Mouse (Mus musculus) lung, postnatal 0 days (tissue): ENCODE measurements around the gene Tsen34.

Source experiments
- CTCF ChIP-seq: IDR thresholded peaks from 2 replicates; pipeline ENCODE4 v1.5.1; 2016; ENCODE audit warnings: antibody characterized with exemption, mild to moderate bottlenecking
- EP300 ChIP-seq: IDR thresholded peaks from 2 replicates; pipeline ENCODE4 v1.6.1; 2016; ENCODE audit warnings: antibody characterized with exemption, mild to moderate bottlenecking, control low read depth

DNA sequence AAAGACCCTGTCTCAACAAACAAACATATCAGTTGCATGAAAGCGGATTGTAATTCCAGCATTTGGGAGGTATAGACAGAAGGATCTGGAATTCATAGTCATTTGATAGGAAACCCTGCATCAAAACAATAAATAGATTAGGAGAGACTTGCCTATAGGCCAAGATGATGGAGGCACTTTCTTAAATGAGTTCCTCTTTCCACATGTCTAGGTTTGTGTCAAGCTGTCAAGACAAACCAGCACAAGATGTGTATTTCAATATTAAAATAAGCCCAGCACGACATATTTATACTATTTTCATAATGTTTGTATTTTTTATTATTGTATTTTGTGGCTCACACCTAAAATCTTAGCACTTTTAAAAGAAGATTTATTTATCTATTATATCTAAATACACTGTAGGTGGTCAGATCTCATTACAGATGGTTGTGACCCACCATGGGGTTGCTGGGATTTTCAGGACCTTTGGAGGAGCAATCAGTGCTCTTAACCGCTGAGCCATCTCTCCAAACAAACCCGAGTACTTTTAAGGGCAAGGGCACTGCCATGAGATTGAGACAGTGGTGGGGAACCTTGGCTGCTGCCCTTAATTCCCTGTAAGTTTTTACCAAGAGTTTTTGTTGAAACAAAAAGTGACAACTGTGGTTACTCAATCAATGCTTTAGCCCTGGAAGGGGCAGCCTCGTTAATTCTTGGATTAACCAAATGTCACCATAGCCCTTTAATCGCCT, 10.7 kb downstream of the Tsen34 start:
- no peak for TF ChIP-seq CTCF
- TF ChIP-seq EP300, result no peak
